Mouse (Mus musculus) MEL (cell line): Measurements from ENCODE around the gene Snx18.

Experiments used
- CTCF ChIP-seq, 3 experiments: IDR thresholded peaks in 2 of 3; conservative IDR thresholded peaks in 1 of 3; 2 replicates each; pipeline ENCODE4 v1.5.1; 2011 to 2012; ENCODE audit warnings: low read length in 3 of 3, low read depth in 2 of 3, mild to moderate bottlenecking in 2 of 3, improper control_type of control experiment in 1 of 3, inconsistent platforms in 1 of 3, mixed read lengths in 1 of 3, moderate library complexity in 1 of 3; ENCODE audit not compliant: control insufficient read depth in 1 of 3, insufficient read depth in 1 of 3, poor library complexity in 1 of 3, severe bottlenecking in 1 of 3
- E2F4 ChIP-seq: IDR thresholded peaks from 2 replicates; pipeline ENCODE4 v1.6.1; 2011; ENCODE audit warnings: low read depth, low read length, improper control_type of control experiment, borderline replicate concordance
- ETS1 ChIP-seq: IDR thresholded peaks from 2 replicates; pipeline ENCODE4 v1.6.1; 2012; ENCODE audit warnings: low read depth, mild to moderate bottlenecking, inconsistent platforms, low read length, improper control_type of control experiment, moderate library complexity
- HCFC1 ChIP-seq: IDR thresholded peaks from 2 replicates; pipeline ENCODE4 v1.6.1; 2012; ENCODE audit warnings: low read depth, mild to moderate bottlenecking, inconsistent platforms, low read length, improper control_type of control experiment, moderate library complexity
- MYC ChIP-seq: IDR thresholded peaks from 2 replicates; pipeline ENCODE4 v1.6.1; 2011; ENCODE audit warnings: low read depth, mild to moderate bottlenecking, low read length, improper control_type of control experiment, moderate library complexity
- POLR2A ChIP-seq, 2 experiments: IDR thresholded peaks; 2 replicates each; pipeline ENCODE4 v1.6.1; 2011 to 2012; ENCODE audit warnings: low read length in 2 of 2, mild to moderate bottlenecking in 2 of 2, control low read depth in 1 of 2, improper control_type of control experiment in 1 of 2, low read depth in 1 of 2, moderate library complexity in 1 of 2; ENCODE audit not compliant: control insufficient read depth in 1 of 2, insufficient read depth in 1 of 2, poor library complexity in 1 of 2
- POLR2AphosphoS5 ChIP-seq: IDR thresholded peaks from 2 replicates; pipeline ENCODE4 v1.6.1; 2012; ENCODE audit warnings: low read depth, borderline replicate concordance, mild to moderate bottlenecking, inconsistent platforms, low read length, moderate library complexity, mixed read lengths
- SMC3 ChIP-seq: IDR thresholded peaks from 2 replicates; pipeline ENCODE4 v1.6.1; 2011; ENCODE audit warnings: low read depth, low read length, improper control_type of control experiment
- ZNF384 ChIP-seq: IDR thresholded peaks from 2 replicates; pipeline ENCODE4 v1.6.1; 2012; ENCODE audit warnings: low read depth, mild to moderate bottlenecking, inconsistent platforms, low read length, improper control_type of control experiment

- TF ChIP-seq CTCF (IDR thresholded peaks at IDR 0.05 in 2 of 3, conservative IDR thresholded peaks at IDR 0.05 in 1 of 3; ENCODE audit: control insufficient read depth in 1 of 3, insufficient read depth in 1 of 3, low read depth in 2 of 3, low read length in 3 of 3, poor library complexity in 1 of 3, severe bottlenecking in 1 of 3) = no peak
- TF ChIP-seq POLR2AphosphoS5 = no peak
- TF ChIP-seq POLR2A (IDR thresholded peaks at IDR 0.05; ENCODE audit: control insufficient read depth in 1 of 2, insufficient read depth in 1 of 2, low read depth in 1 of 2, low read length in 2 of 2, poor library complexity in 1 of 2) = no peak
- no peak for TF ChIP-seq E2F4
- TF ChIP-seq ZNF384 = no peak
- TF ChIP-seq HCFC1 = no peak
- TF ChIP-seq SMC3 = no peak
- no peak for TF ChIP-seq ETS1
- TF ChIP-seq MYC = no peak
Observed at GRCm38 (mm10) chr13:113569526-113569925, 48.8 kb downstream of the Snx18 start.
